Mouse (Mus musculus): ENCODE data around the gene Olfr709-ps1. TPM values are rescaled to one million over a fixed set of nuclear protein-coding genes. Genes with fewer than 3 reads are reported as not detected.

The Olfr709-ps1 gene
- total and polyA plus RNA-seq, 3 experiments: not detected

- Histone ChIP-seq H3K36me3 (ENCODE audit: control insufficient read depth in 1 of 2, insufficient read depth in 2 of 2, low read length in 2 of 2) (no peaks in the 10 kb centered on the region), H3K9ac (ENCODE audit: control insufficient read depth, low read depth, low read length, poor library complexity, severe bottlenecking) (no peak within 1 kb of the TSS), H3K27me3 (ENCODE audit: control insufficient read depth in 1 of 2, insufficient read depth in 2 of 2, low read length in 2 of 2) (no peaks in the 10 kb centered on the region), H3K9me3 (replicated peaks; ENCODE audit: insufficient read depth, low read length) (no peaks in the 10 kb centered on the region), H3K4me3 (ENCODE audit: control insufficient read depth in 1 of 2, insufficient read depth in 1 of 2, low read depth in 2 of 2, low read length in 2 of 2) (no peak within 1 kb of the TSS), H3K27ac (ENCODE audit: control insufficient read depth, low read depth, low read length) (no peak within 1 kb of the TSS), H3K79me2 (ENCODE audit: control insufficient read depth, insufficient read depth, low read length, poor library complexity) (no peaks in the 10 kb centered on the region), H3K4me1 (ENCODE audit: control insufficient read depth in 1 of 2, insufficient read depth in 2 of 2, low read length in 2 of 2) (no peaks in the 10 kb centered on the region)
- TF ChIP-seq ZMIZ1 (IDR thresholded peaks at IDR 0.05; ENCODE audit: low read depth, low read length): no peak
- no peak for TF ChIP-seq MAFK (IDR thresholded peaks at IDR 0.05; ENCODE audit: borderline replicate concordance, low read depth, low read length)
- no peak for TF ChIP-seq GATA1 (IDR thresholded peaks at IDR 0.05; ENCODE audit: low read depth, low read length)
- TF ChIP-seq RCOR1 (IDR thresholded peaks at IDR 0.05; ENCODE audit: low read depth, low read length): no peak
- TF ChIP-seq GABPA (IDR thresholded peaks at IDR 0.05; ENCODE audit: low read depth, low read length): no peak
- no peak for TF ChIP-seq NELFE (IDR thresholded peaks at IDR 0.05; ENCODE audit: low read depth, low read length)
- TF ChIP-seq POLR2AphosphoS2 (IDR thresholded peaks at IDR 0.05; ENCODE audit: low read length): no peak
- no peak for TF ChIP-seq ETS1 (IDR thresholded peaks at IDR 0.05; ENCODE audit: low read depth, low read length)
- TF ChIP-seq NRF1 (IDR thresholded peaks at IDR 0.05; ENCODE audit: insufficient read depth, low read depth, low read length, poor library complexity, severe bottlenecking): no peak
- TF ChIP-seq SIN3A (IDR thresholded peaks at IDR 0.05; ENCODE audit: low read length): no peak
- no peak for TF ChIP-seq MYC (IDR thresholded peaks at IDR 0.05; ENCODE audit: low read depth, low read length)
- no peak for TF ChIP-seq BHLHE40 (IDR thresholded peaks at IDR 0.05; ENCODE audit: borderline replicate concordance, low read depth, low read length)
- no peak for TF ChIP-seq HCFC1 (IDR thresholded peaks at IDR 0.05; ENCODE audit: low read depth, low read length)
- no peak for TF ChIP-seq MAZ (IDR thresholded peaks at IDR 0.05; ENCODE audit: low read depth, low read length)
- TF ChIP-seq UBTF (IDR thresholded peaks at IDR 0.05; ENCODE audit: borderline replicate concordance, insufficient read depth, low read depth, low read length): no peak
- no peak for TF ChIP-seq KAT2A (conservative IDR thresholded peaks at IDR 0.05; ENCODE audit: low read depth, low read length)
- TF ChIP-seq POLR2AphosphoS5 (IDR thresholded peaks at IDR 0.05; ENCODE audit: borderline replicate concordance, low read depth, low read length): no peak
- no peak for TF ChIP-seq JUND (IDR thresholded peaks at IDR 0.05; ENCODE audit: low read depth, low read length)
- DNase-seq (ENCODE audit: low read depth, low spot score): no peak
Observed at GRCm38 (mm10) chr7:106876791-106877190, 55.2 kb downstream of the Olfr709-ps1 start, which contains the start of gene Olfr705. Gene Olfr705, minus strand, starts transcription at chr7:106876891.

Other genes with a start within 250 kb of the Olfr709-ps1 start
- gene Olfr694, start 240.4 kb downstream of the Olfr709-ps1 start, total RNA-seq (2012; rRNA removed): not detected in 2 replicates
- gene Olfr694, start 240.4 kb downstream of the Olfr709-ps1 start, polyA plus RNA-seq (2012; ENCODE audit: insufficient read depth in 1 of 2, insufficient read length in 2 of 2, low read depth in 1 of 2, low replicate concordance in 2 of 2, missing spikeins in 1 of 2): not detected
- not detected in 2 replicates for gene Olfr695, start 215.8 kb downstream of the Olfr709-ps1 start, total RNA-seq (2012; rRNA removed)
- not detected for gene Olfr695, start 215.8 kb downstream of the Olfr709-ps1 start, polyA plus RNA-seq (2012; ENCODE audit: insufficient read depth in 1 of 2, insufficient read length in 2 of 2, low read depth in 1 of 2, low replicate concordance in 2 of 2, missing spikeins in 1 of 2)
- not detected in 2 replicates for gene Olfr697, start 189.8 kb downstream of the Olfr709-ps1 start, total RNA-seq (2012; rRNA removed)
- not detected for gene Olfr697, start 189.8 kb downstream of the Olfr709-ps1 start, polyA plus RNA-seq (2012; ENCODE audit: insufficient read depth in 1 of 2, insufficient read length in 2 of 2, low read depth in 1 of 2, low replicate concordance in 2 of 2, missing spikeins in 1 of 2)
- not detected in 2 replicates for gene Olfr698, start 176.8 kb downstream of the Olfr709-ps1 start, total RNA-seq (2012; rRNA removed)
- gene Olfr698, start 176.8 kb downstream of the Olfr709-ps1 start, polyA plus RNA-seq (2012; ENCODE audit: insufficient read depth in 1 of 2, insufficient read length in 2 of 2, low read depth in 1 of 2, low replicate concordance in 2 of 2, missing spikeins in 1 of 2): not detected
- not detected in 2 replicates for gene Olfr699, start 139.0 kb downstream of the Olfr709-ps1 start, total RNA-seq (2012; rRNA removed)
- gene Olfr699, start 139.0 kb downstream of the Olfr709-ps1 start, polyA plus RNA-seq (2012; ENCODE audit: insufficient read depth in 1 of 2, insufficient read length in 2 of 2, low read depth in 1 of 2, low replicate concordance in 2 of 2, missing spikeins in 1 of 2): not detected
- not detected in 2 replicates for gene Olfr700, start 123.4 kb downstream of the Olfr709-ps1 start, total RNA-seq (2012; rRNA removed)
- gene Olfr700, start 123.4 kb downstream of the Olfr709-ps1 start, polyA plus RNA-seq (2012; ENCODE audit: insufficient read depth in 1 of 2, insufficient read length in 2 of 2, low read depth in 1 of 2, low replicate concordance in 2 of 2, missing spikeins in 1 of 2): not detected
- gene Olfr701, start 118.1 kb downstream of the Olfr709-ps1 start, total RNA-seq (2012; rRNA removed): not detected in 2 replicates
- not detected for gene Olfr701, start 118.1 kb downstream of the Olfr709-ps1 start, polyA plus RNA-seq (2012; ENCODE audit: insufficient read depth in 1 of 2, insufficient read length in 2 of 2, low read depth in 1 of 2, low replicate concordance in 2 of 2, missing spikeins in 1 of 2)
- gene Olfr702, start 98.3 kb downstream of the Olfr709-ps1 start, total RNA-seq (2012; rRNA removed): not detected in 2 replicates
- gene Olfr702, start 98.3 kb downstream of the Olfr709-ps1 start, polyA plus RNA-seq (2012; ENCODE audit: insufficient read depth in 1 of 2, insufficient read length in 2 of 2, low read depth in 1 of 2, low replicate concordance in 2 of 2, missing spikeins in 1 of 2): not detected
- not detected in 2 replicates for gene Olfr703, start 88.9 kb downstream of the Olfr709-ps1 start, total RNA-seq (2012; rRNA removed)
- gene Olfr703, start 88.9 kb downstream of the Olfr709-ps1 start, polyA plus RNA-seq (2012; ENCODE audit: insufficient read depth in 1 of 2, insufficient read length in 2 of 2, low read depth in 1 of 2, low replicate concordance in 2 of 2, missing spikeins in 1 of 2): not detected
- not detected in 2 replicates for gene Olfr704, start 69.0 kb downstream of the Olfr709-ps1 start, total RNA-seq (2012; rRNA removed)
- gene Olfr704, start 69.0 kb downstream of the Olfr709-ps1 start, polyA plus RNA-seq (2012; ENCODE audit: insufficient read depth in 1 of 2, insufficient read length in 2 of 2, low read depth in 1 of 2, low replicate concordance in 2 of 2, missing spikeins in 1 of 2): not detected
- gene Olfr705, start 55.3 kb downstream of the Olfr709-ps1 start, total RNA-seq (2012; rRNA removed): not detected in 2 replicates
- not detected for gene Olfr705, start 55.3 kb downstream of the Olfr709-ps1 start, polyA plus RNA-seq (2012; ENCODE audit: insufficient read depth in 1 of 2, insufficient read length in 2 of 2, low read depth in 1 of 2, low replicate concordance in 2 of 2, missing spikeins in 1 of 2)
- not detected in 2 replicates for gene Olfr706, start 44.1 kb downstream of the Olfr709-ps1 start, total RNA-seq (2012; rRNA removed)
- not detected for gene Olfr706, start 44.1 kb downstream of the Olfr709-ps1 start, polyA plus RNA-seq (2012; ENCODE audit: insufficient read depth in 1 of 2, insufficient read length in 2 of 2, low read depth in 1 of 2, low replicate concordance in 2 of 2, missing spikeins in 1 of 2)
- gene Olfr707, start 31.0 kb downstream of the Olfr709-ps1 start, total RNA-seq (2012; rRNA removed): not detected in 2 replicates
- gene Olfr707, start 31.0 kb downstream of the Olfr709-ps1 start, polyA plus RNA-seq (2012; ENCODE audit: insufficient read depth in 1 of 2, insufficient read length in 2 of 2, low read depth in 1 of 2, low replicate concordance in 2 of 2, missing spikeins in 1 of 2): not detected
- gene Olfr1532-ps1, start 24.2 kb downstream of the Olfr709-ps1 start, total RNA-seq (2012; rRNA removed): not detected in 2 replicates
- gene Olfr1532-ps1, start 24.2 kb downstream of the Olfr709-ps1 start, polyA plus RNA-seq (2012; ENCODE audit: insufficient read depth in 1 of 2, insufficient read length in 2 of 2, low read depth in 1 of 2, low replicate concordance in 2 of 2, missing spikeins in 1 of 2): not detected
- not detected in 2 replicates for gene Olfr710, start 16.1 kb upstream of the Olfr709-ps1 start, total RNA-seq (2012; rRNA removed)
- not detected for gene Olfr710, start 16.1 kb upstream of the Olfr709-ps1 start, polyA plus RNA-seq (2012; ENCODE audit: insufficient read depth in 1 of 2, insufficient read length in 2 of 2, low read depth in 1 of 2, low replicate concordance in 2 of 2, missing spikeins in 1 of 2)
- not detected in 2 replicates for gene Olfr6, start 31.7 kb upstream of the Olfr709-ps1 start, total RNA-seq (2012; rRNA removed)
- not detected for gene Olfr6, start 31.7 kb upstream of the Olfr709-ps1 start, polyA plus RNA-seq (2012; ENCODE audit: insufficient read depth in 1 of 2, insufficient read length in 2 of 2, low read depth in 1 of 2, low replicate concordance in 2 of 2, missing spikeins in 1 of 2)
- not detected in 2 replicates for gene Olfr711, start 43.2 kb upstream of the Olfr709-ps1 start, total RNA-seq (2012; rRNA removed)
- not detected for gene Olfr711, start 43.2 kb upstream of the Olfr709-ps1 start, polyA plus RNA-seq (2012; ENCODE audit: insufficient read depth in 1 of 2, insufficient read length in 2 of 2, low read depth in 1 of 2, low replicate concordance in 2 of 2, missing spikeins in 1 of 2)
- not detected in 2 replicates for gene Olfr2, start 73.9 kb upstream of the Olfr709-ps1 start, total RNA-seq (2012; rRNA removed)
- not detected for gene Olfr2, start 73.9 kb upstream of the Olfr709-ps1 start, polyA plus RNA-seq (2012; ENCODE audit: insufficient read depth in 1 of 2, insufficient read length in 2 of 2, low read depth in 1 of 2, low replicate concordance in 2 of 2, missing spikeins in 1 of 2)
- not detected in 2 replicates for gene Olfr713, start 99.0 kb upstream of the Olfr709-ps1 start, total RNA-seq (2012; rRNA removed)
- not detected for gene Olfr713, start 99.0 kb upstream of the Olfr709-ps1 start, polyA plus RNA-seq (2012; ENCODE audit: insufficient read depth in 1 of 2, insufficient read length in 2 of 2, low read depth in 1 of 2, low replicate concordance in 2 of 2, missing spikeins in 1 of 2)
- not detected in 2 replicates for gene Olfr714, start 138.8 kb upstream of the Olfr709-ps1 start, total RNA-seq (2012; rRNA removed)
- not detected for gene Olfr714, start 138.8 kb upstream of the Olfr709-ps1 start, polyA plus RNA-seq (2012; ENCODE audit: insufficient read depth in 1 of 2, insufficient read length in 2 of 2, low read depth in 1 of 2, low replicate concordance in 2 of 2, missing spikeins in 1 of 2)
- not detected in 2 replicates for gene Olfr17, start 161.0 kb upstream of the Olfr709-ps1 start, total RNA-seq (2012; rRNA removed)
- gene Olfr17, start 161.0 kb upstream of the Olfr709-ps1 start, polyA plus RNA-seq (2012; ENCODE audit: insufficient read depth in 1 of 2, insufficient read length in 2 of 2, low read depth in 1 of 2, low replicate concordance in 2 of 2, missing spikeins in 1 of 2): not detected
- not detected in 2 replicates for gene Olfr715b, start 178.2 kb upstream of the Olfr709-ps1 start, total RNA-seq (2012; rRNA removed)
- gene Olfr715b, start 178.2 kb upstream of the Olfr709-ps1 start, polyA plus RNA-seq (2012; ENCODE audit: insufficient read depth in 1 of 2, insufficient read length in 2 of 2, low read depth in 1 of 2, low replicate concordance in 2 of 2, missing spikeins in 1 of 2): not detected
- gene Olfr715, start 198.9 kb upstream of the Olfr709-ps1 start, total RNA-seq (2012; rRNA removed): not detected in 2 replicates
- gene Olfr715, start 198.9 kb upstream of the Olfr709-ps1 start, polyA plus RNA-seq (2012; ENCODE audit: insufficient read depth in 1 of 2, insufficient read length in 2 of 2, low read depth in 1 of 2, low replicate concordance in 2 of 2, missing spikeins in 1 of 2): not detected
- not detected in 2 replicates for gene Olfr716, start 206.1 kb upstream of the Olfr709-ps1 start, total RNA-seq (2012; rRNA removed)
- gene Olfr716, start 206.1 kb upstream of the Olfr709-ps1 start, polyA plus RNA-seq (2012; ENCODE audit: insufficient read depth in 1 of 2, insufficient read length in 2 of 2, low read depth in 1 of 2, low replicate concordance in 2 of 2, missing spikeins in 1 of 2): not detected
- gene Nlrp14, start 234.8 kb upstream of the Olfr709-ps1 start, total RNA-seq (2012; rRNA removed): not detected in 2 replicates
- not detected for gene Nlrp14, start 234.8 kb upstream of the Olfr709-ps1 start, polyA plus RNA-seq (2012; ENCODE audit: insufficient read depth in 1 of 2, insufficient read length in 2 of 2, low read depth in 1 of 2, low replicate concordance in 2 of 2, missing spikeins in 1 of 2)

Measured in MEL (cell line).